Mouse (Mus musculus) forebrain, embryonic 15.5 days (tissue): ENCODE measurements at regions not wholly inside any gene's neighbourhood (a gene's known extent, or its start where the extent isn't known, plus 50 kb on each side); places are given as distances from the start of the nearest gene placed in this dataset.

Experiments used
- ATAC-seq: fragments of 200-750 bp; cut with Nextera tagmentation; replicated peaks from 2 replicates; pipeline ENCODE4 v1.8.0; 2017; ENCODE audit warnings: mild to moderate bottlenecking, moderate TSS enrichment, moderate library complexity
- H3K27ac ChIP-seq: fragments of 300-500 bp; sonication (generic); replicated peaks from 2 replicates; pipeline ENCODE4 v1.5.1; 2015; ENCODE audit warnings: mild to moderate bottlenecking, inconsistent platforms
- H3K27me3 ChIP-seq: fragments of 300-500 bp; sonication (generic); 2 replicates; pipeline ENCODE4 v1.6.1; 2015; ENCODE audit warnings: inconsistent platforms
- H3K36me3 ChIP-seq: fragments of 300-500 bp; sonication (generic); 2 replicates; pipeline ENCODE4 v1.6.1; 2015; ENCODE audit warnings: mild to moderate bottlenecking, inconsistent platforms
- H3K4me1 ChIP-seq: fragments of 300-500 bp; sonication (generic); 2 replicates; pipeline ENCODE4 v1.6.1; 2015; ENCODE audit warnings: inconsistent platforms
- H3K4me2 ChIP-seq: fragments of 300-500 bp; sonication (generic); replicated peaks from 2 replicates; pipeline ENCODE4 v1.6.1; 2015; ENCODE audit warnings: mild to moderate bottlenecking, inconsistent platforms
- H3K4me3 ChIP-seq: fragments of 300-500 bp; sonication (generic); 2 replicates; pipeline ENCODE4 v1.5.1; 2015; ENCODE audit warnings: mild to moderate bottlenecking, inconsistent platforms
- H3K9ac ChIP-seq: fragments of 300-500 bp; sonication (generic); replicated peaks from 2 replicates; pipeline ENCODE4 v1.6.1; 2015; ENCODE audit warnings: mild to moderate bottlenecking, inconsistent platforms
- H3K9me3 ChIP-seq: fragments of 300-500 bp; sonication (generic); 2 replicates; pipeline ENCODE4 v1.6.1; 2016; ENCODE audit warnings: inconsistent platforms
- WGBS: fragments of 180-500 bp; shearing (Covaris S2); methylation state at CpG from one replicate; pipeline ENCODE4 v1.1.7; 2015; ENCODE audit warnings: mixed read lengths; 5-methylcytosine and 5-hydroxymethylcytosine counted together

DNA sequence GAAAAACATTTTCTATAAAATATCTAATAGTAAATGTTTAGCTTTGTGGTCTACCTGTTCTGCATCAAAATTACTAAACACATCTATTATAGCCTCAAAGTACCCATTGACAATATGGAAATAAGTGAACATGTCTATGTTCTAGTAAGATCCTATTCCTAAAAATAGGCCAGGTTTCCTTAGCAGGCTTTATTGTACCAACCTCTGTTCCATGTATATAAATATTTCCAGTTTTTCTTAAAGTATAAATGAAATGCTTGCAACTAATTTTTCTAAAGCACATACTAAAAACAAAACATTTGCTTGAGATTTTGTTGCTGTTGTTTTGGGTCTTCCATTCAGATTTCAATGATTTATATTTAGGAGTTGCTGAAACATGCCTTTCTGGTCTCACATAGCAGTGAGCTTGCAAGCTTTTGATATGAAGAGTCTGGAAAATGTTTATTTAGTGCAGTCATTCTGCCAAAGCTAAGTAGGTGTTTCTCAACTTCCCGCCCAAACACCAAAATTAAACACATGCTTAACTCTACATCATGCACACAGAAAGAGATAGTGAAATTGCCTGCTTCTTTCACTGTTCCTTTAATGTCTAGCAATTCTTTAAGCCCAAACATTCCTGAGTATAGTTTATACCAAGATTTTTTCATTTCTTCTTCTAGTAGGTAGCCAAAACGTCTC is 380.6 kb upstream of the Gli3 start:
- H3K4me3 ChIP-seq: no peak overlapping the region
- WGBS: 85% methylated on average over 2 of the region's 2 CpGs
- ATAC-seq: no peak
- no peak overlapping the region for H3K4me2 ChIP-seq
- H3K27me3 ChIP-seq: no peaks in the 10 kb centered on the region
- H3K36me3 ChIP-seq: no peaks in the 10 kb centered on the region
- H3K9ac ChIP-seq: no peak overlapping the region
- H3K27ac ChIP-seq: no peak overlapping the region
- no peaks in the 10 kb centered on the region for H3K9me3 ChIP-seq
- H3K4me1 ChIP-seq: no peaks in the 10 kb centered on the region

DNA sequence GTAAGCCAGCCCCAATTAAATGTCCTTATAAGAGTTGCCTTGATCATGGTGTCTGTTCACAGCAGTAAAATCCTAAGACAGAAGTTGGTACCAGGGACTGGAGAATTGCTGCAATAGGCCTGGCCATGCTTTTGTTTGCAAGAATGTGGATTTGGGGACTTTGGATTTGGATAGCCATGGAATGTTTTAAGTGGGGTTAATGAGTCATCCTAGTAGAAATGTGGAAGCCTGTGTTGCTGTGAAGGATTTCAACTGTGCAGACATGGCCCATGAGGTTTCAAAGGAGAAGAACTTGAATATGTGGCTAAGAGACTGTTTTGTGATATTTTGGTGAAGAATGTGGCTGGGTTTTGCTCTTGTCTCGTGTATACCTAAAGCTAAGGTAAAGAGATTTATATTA is 368.2 kb upstream of the Gli3 start:
- H3K4me3 ChIP-seq: no peak overlapping the region
- no peak overlapping the region for H3K9ac ChIP-seq
- H3K4me1 ChIP-seq: no peaks in the 10 kb centered on the region
- ATAC-seq: no peak
- H3K4me2 ChIP-seq: no peak overlapping the region
- H3K27ac ChIP-seq: no peak overlapping the region
- no peaks in the 10 kb centered on the region for H3K27me3 ChIP-seq
- WGBS: 87% methylated on average over 1 of the region's 1 CpGs
- H3K9me3 ChIP-seq: no peaks in the 10 kb centered on the region
- no peaks in the 10 kb centered on the region for H3K36me3 ChIP-seq

DNA sequence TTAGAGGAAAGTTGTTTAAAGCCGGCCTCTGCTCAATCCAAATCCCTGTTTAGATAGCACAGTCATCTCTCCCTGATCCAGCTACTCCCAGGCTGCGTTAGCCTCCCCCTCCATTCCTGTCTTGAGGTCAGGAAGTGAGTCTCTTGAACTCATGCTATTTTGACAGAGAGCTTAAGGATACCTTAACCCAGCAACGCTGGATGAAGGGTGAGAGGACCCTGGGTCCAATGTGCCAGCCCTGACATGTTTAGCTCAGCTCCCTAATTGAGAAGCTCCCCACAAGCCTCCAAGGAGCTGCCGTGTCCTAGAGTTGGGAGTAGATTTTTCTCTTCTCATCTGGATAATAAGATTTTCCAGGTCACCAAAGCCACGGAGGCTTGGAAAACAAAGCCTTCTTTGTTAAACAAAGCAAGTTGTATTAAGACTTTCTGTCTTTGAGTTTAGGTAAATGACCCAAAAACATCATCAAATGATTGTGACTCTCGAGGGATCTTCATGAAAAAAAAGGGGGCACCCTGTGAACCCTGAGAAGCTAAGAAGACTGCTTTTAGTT is 355.2 kb upstream of the Gli3 start:
- H3K4me1 ChIP-seq: 0 out of 2 replicates have a peak, but pooled peaks cover 9% of the 10 kb centered on the region
- no peak for ATAC-seq
- H3K9ac ChIP-seq: no peak overlapping the region
- H3K9me3 ChIP-seq: no peaks in the 10 kb centered on the region
- no peak overlapping the region for H3K4me2 ChIP-seq
- H3K36me3 ChIP-seq: no peaks in the 10 kb centered on the region
- no peak overlapping the region for H3K4me3 ChIP-seq
- H3K27me3 ChIP-seq: no peaks in the 10 kb centered on the region
- WGBS: 2% methylated on average over 6 of the region's 6 CpGs
- no peak overlapping the region for H3K27ac ChIP-seq

DNA sequence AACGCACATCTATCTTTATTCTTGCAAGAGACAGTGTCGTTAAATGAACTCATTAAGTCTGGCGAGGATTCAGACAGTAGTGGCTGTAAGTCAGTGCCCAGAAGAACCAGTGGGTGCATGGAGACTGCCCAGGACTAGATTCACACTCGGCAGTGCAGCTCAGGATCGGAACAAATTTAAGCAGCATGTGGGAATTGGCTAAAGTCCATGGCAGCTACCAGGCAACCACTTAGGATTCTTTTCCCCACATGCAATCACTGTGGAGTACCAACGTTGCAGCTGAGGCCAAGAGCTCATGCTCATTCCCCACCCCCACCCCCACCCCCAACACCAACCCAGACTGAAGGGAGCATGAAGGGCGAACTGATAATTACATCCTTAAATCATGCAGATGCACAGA is 349.7 kb upstream of the Gli3 start:
- no peak overlapping the region for H3K4me2 ChIP-seq
- 50% methylated on average over 7 of the region's 7 CpGs for WGBS
- H3K27me3 ChIP-seq: no peaks in the 10 kb centered on the region

DNA sequence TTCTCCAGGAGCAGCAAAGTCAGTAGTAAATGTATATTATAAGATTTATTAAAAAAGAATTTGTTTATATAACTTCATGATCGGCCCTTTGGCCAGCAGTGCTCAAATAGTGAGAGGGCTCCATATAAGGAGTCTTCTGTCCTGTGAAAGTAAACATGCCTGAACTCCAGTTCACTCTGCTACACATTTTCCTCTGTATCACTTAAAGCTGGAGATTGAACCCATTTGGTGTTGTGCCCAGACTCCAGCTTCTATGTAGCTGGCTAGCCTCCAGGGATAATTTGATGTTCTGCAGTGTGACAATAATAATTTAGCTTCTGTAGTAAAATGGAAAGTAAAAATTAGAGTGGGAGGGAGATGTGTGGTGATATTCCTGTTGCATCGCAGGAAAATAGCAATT is 332.8 kb upstream of the Gli3 start:
- 83% methylated on average over 2 of the region's 2 CpGs for WGBS
- 0 out of 2 replicates have a peak, but pooled peaks have one; percentile 26 for ATAC-seq

More for the DNA sequence above, 349.7 kb upstream of the Gli3 start:
- ATAC-seq: peak; percentile 81
- no peaks in the 10 kb centered on the region for H3K9me3 ChIP-seq
- H3K27ac ChIP-seq: no peak overlapping the region
- no peaks in the 10 kb centered on the region for H3K36me3 ChIP-seq
- H3K4me3 ChIP-seq: no peak overlapping the region
- no peaks in the 10 kb centered on the region for H3K4me1 ChIP-seq
- no peak overlapping the region for H3K9ac ChIP-seq

DNA sequence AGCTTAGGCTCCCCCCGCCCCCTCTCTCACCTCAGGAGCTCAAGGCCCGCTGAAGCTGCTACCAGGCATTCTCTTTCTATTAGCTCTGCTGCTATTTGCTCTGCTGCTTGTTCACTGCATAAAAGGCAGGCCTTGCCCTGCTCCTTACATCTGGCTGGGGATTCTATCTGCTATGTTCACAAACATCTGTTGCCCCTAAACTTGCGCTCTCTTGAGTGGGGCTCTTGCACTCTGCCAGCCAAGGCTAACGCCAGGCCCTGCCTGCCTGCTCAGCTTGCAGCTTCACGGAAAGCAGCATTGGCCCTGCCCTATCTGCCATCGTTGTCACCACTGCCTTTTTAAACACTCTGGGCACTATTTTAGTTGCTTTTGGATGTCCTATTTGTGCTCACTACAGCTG is 316.9 kb upstream of the Gli3 start:
- no peaks in the 10 kb centered on the region for H3K27me3 ChIP-seq
- ATAC-seq: no peak
- no peak overlapping the region for H3K27ac ChIP-seq
- H3K4me3 ChIP-seq: no peak overlapping the region
- no peak overlapping the region for H3K4me2 ChIP-seq
- 53% methylated on average over 6 of the region's 6 CpGs for WGBS
- no peaks in the 10 kb centered on the region for H3K9me3 ChIP-seq
- no peaks in the 10 kb centered on the region for H3K36me3 ChIP-seq
- H3K4me1 ChIP-seq: no peaks in the 10 kb centered on the region
- no peak overlapping the region for H3K9ac ChIP-seq

More for the DNA sequence above, 332.8 kb upstream of the Gli3 start:
- no peaks in the 10 kb centered on the region for H3K36me3 ChIP-seq
- no peak overlapping the region for H3K4me2 ChIP-seq
- H3K27ac ChIP-seq: no peak overlapping the region
- no peaks in the 10 kb centered on the region for H3K27me3 ChIP-seq
- no peaks in the 10 kb centered on the region for H3K9me3 ChIP-seq
- no peak overlapping the region for H3K9ac ChIP-seq
- H3K4me3 ChIP-seq: no peak overlapping the region
- H3K4me1 ChIP-seq: no peaks in the 10 kb centered on the region

DNA sequence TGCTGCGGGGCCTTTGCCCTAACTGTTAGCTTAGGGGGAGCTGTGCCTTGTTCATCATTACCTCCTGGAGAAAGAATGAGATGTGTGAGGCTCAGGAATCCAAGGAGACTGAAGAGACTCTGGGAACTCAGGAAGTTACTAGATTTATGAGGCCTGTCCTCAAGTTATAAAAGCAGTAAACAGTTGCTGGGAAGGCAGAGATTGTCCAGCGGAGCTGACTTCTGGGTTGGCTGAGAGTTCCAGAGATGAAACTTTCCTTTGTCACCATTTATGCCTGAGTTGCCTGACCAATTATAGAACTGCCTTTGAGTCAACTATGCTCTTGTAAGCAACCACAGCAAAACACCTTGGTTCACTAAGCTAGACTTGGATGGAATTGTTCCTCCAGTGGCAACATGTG is 282.1 kb upstream of the Gli3 start:
- no peak for ATAC-seq
- WGBS: 81% methylated on average over 2 of the region's 2 CpGs
- no peak overlapping the region for H3K4me2 ChIP-seq
- no peaks in the 10 kb centered on the region for H3K9me3 ChIP-seq
- no peaks in the 10 kb centered on the region for H3K4me1 ChIP-seq
- H3K27me3 ChIP-seq: no peaks in the 10 kb centered on the region
- no peaks in the 10 kb centered on the region for H3K36me3 ChIP-seq
- H3K9ac ChIP-seq: no peak overlapping the region
- H3K27ac ChIP-seq: no peak overlapping the region
- no peak overlapping the region for H3K4me3 ChIP-seq

DNA sequence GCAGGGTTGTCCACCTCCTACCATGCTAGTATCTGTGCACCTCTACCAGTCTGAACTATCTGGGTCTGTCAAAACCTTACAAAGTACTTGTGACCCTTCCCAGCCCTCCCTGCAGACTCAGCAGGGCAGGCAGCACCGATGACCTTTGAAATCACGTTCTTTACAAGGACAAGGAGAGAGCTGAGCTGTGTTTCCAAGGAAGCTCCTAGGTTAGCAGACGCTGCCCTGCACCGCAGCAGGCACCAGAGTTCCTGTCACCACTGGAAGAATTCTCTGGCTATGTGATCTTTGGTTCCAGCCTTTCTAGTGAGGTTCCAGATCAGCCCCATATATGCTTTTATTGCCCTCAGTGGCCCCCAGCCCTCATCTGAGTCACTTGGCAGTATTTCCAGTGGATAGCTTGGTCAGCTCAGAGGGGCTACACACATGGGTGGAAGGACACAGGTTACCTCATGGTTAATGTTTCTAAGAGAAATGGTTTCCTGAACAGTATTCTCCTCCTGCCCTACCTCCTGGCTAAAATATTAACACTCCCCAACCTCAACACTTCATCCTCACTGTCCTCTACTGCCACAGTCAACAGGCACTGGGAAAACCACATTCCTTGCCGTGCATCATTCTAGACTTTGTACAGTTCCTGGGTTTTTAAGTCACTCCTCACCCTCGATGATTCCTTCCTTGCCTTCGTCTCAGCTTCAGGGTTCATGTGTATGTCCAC is 251.2 kb upstream of the Gli3 start:
- H3K9ac ChIP-seq: no peak overlapping the region
- no peak overlapping the region for H3K27ac ChIP-seq
- H3K4me1 ChIP-seq: no peaks in the 10 kb centered on the region
- H3K4me2 ChIP-seq: no peak overlapping the region
- no peaks in the 10 kb centered on the region for H3K36me3 ChIP-seq
- no peak for ATAC-seq
- no peak overlapping the region for H3K4me3 ChIP-seq
- 88% methylated on average over 7 of the region's 7 CpGs for WGBS
- no peaks in the 10 kb centered on the region for H3K27me3 ChIP-seq
- H3K9me3 ChIP-seq: no peaks in the 10 kb centered on the region

DNA sequence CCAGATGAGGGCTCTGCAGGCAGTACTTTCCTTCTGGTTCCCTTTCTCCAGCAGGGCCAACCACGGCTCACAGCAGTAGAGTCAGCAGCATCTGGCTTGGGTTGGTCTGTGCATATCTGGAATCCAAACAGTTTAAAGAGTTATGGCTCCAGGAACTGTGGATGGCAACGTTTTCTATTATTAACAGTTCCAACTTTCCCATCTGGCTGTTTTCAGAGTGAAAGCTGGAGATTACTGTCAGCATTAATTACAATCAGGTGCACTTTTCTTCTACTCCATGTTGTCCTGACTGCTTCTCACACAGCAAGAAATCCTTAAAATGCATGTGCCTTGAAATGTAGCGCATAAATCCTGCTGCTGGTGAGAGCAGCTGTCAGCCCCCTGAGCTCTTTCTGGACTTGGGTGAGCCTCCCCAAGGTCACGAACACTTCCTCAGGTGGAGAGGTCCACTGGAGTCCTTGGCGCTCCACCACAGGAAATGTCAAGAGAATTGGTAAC is 250.6 kb upstream of the Gli3 start:
- Histone ChIP-seq H3K4me3 (no peak overlapping the region), H3K9me3 (no peaks in the 10 kb centered on the region), H3K27me3 (no peaks in the 10 kb centered on the region), H3K36me3 (no peaks in the 10 kb centered on the region), H3K9ac (no peak overlapping the region), H3K4me2 (no peak overlapping the region), H3K4me1 (no peaks in the 10 kb centered on the region), H3K27ac (no peak overlapping the region)
- WGBS: 76% methylated on average over 5 of the region's 5 CpGs
- ATAC-seq: no peak

DNA sequence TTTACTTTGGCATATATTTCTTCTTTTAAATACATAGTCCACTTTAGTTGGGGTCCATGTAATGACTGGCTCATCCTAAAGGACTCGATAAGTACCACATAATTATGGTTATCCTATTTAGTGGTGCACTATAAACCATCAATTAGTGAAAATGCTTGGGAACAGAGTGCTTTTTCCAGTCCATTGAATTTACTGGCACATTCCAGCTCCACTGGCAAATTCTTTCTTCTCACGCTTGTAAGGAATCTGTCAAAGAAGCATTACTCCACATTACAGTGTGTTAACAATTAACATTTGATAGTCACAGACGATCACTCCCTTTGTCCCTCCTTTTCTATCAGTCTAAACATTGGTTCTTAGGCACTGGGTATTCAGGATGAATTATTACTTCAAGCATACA is 241.7 kb upstream of the Gli3 start:
- Histone ChIP-seq H3K27ac (no peak overlapping the region), H3K27me3 (no peaks in the 10 kb centered on the region), H3K4me2 (no peak overlapping the region), H3K36me3 (no peaks in the 10 kb centered on the region), H3K4me3 (no peak overlapping the region), H3K9me3 (no peaks in the 10 kb centered on the region), H3K9ac (no peak overlapping the region), H3K4me1 (no peaks in the 10 kb centered on the region)
- WGBS: 4% methylated on average over 3 of the region's 3 CpGs
- 0 out of 2 replicates have a peak, but pooled peaks have one; percentile 2 for ATAC-seq

DNA sequence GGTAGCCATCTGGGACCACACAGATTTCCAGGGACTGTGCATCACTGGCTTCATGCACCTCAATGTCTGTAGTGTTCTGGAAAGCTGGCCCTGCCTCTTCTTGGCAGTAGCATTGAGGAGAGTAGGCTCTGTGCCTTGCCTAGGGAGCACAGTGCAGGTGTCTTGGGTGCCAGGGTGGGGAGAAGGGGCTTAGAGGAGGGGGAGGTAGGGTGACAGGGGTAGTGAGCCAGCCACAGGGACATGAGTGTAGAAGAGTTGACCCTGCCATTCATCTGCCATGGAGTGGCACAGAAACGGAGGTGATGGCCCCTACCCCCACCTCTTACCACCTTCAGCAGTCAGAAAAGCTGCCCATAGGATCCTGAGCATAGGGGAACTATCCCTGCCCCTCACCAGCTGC is 235.4 kb upstream of the Gli3 start:
- no peaks in the 10 kb centered on the region for H3K36me3 ChIP-seq
- no peak overlapping the region for H3K27ac ChIP-seq
- H3K4me1 ChIP-seq: no peaks in the 10 kb centered on the region
- WGBS: 58% methylated on average over 1 of the region's 1 CpGs
- no peak overlapping the region for H3K4me3 ChIP-seq
- ATAC-seq: no peak
- no peak overlapping the region for H3K9ac ChIP-seq
- H3K4me2 ChIP-seq: no peak overlapping the region
- H3K27me3 ChIP-seq: no peaks in the 10 kb centered on the region
- H3K9me3 ChIP-seq: no peaks in the 10 kb centered on the region
